Mouse (Mus musculus) cortical plate, adult 2 months (tissue): ENCODE measurements around the gene Sept10.

Source experiments
- CTCF ChIP-seq: fragments of 200-500 bp; IDR thresholded peaks from 2 replicates; pipeline ENCODE4 v1.5.1; 2011; ENCODE audit warnings: mild to moderate bottlenecking, control low read depth, low read length; ENCODE audit not compliant: insufficient read depth; ENCODE audit errors: extremely low read depth
- POLR2A ChIP-seq: fragments of 200-500 bp; IDR thresholded peaks from 2 replicates; pipeline ENCODE4 v1.6.1; 2011; ENCODE audit warnings: mild to moderate bottlenecking, low read length, control low read depth; ENCODE audit not compliant: insufficient read depth; ENCODE audit errors: extremely low read depth

- TF ChIP-seq CTCF (no peak), POLR2A (no peak)
Measured at GRCm38 (mm10) chr10:59225137-59225536, 3.5 kb upstream of the Sept10 start.
